In genomic region chr2:151605437-151605987, GRCm38 (mm10) we compare ENCODE assay signal across 8 mouse cellular contexts. TPM values are rescaled to one million over a fixed set of nuclear protein-coding genes. Genes with fewer than 3 reads are reported as not detected.
DNase-seq lines count a peak whose midpoint lies in the region; ATAC-seq lines count a peak whose summit lies in the region.

No protein-coding gene starts in this region.

- no peak overlapping the region for H3K4me2 ChIP-seq in neural tube, embryonic 12.5 days (replicated peaks)

- no peaks in the 10 kb centered on the region; the same call in 1 of the 2 replicates for H3K27me3 ChIP-seq in embryonic facial prominence, embryonic 10.5 days (replicated peaks; ENCODE audit: low read depth, poor library complexity, severe bottlenecking)
- H3K27me3 ChIP-seq in neural tube, embryonic 12.5 days (replicated peaks) = no peaks in the 10 kb centered on the region

- WGBS in embryonic facial prominence, embryonic 10.5 days = 40% methylated on average over 11 of the region's 11 CpGs
- 54% methylated on average over 11 of the region's 11 CpGs for WGBS in neural tube, embryonic 12.5 days

- peak; percentile 71 for ATAC-seq in granulocyte monocyte progenitor cell, adult 5-6 weeks (replicated peaks; ENCODE audit: poor library complexity, severe bottlenecking)
- ATAC-seq in neural tube, embryonic 12.5 days (ENCODE audit: low FRiP score, low read depth) = 0 out of 2 replicates have a peak, but pooled peaks have one; percentile 11
- no peak for ATAC-seq in activated CD4-positive, CD25-positive, alpha-beta regulatory T cell, adult 4 months

- 0 out of 2 replicates have a peak overlapping the region, but pooled peaks have one; percentile 13 for H3K4me3 ChIP-seq in embryonic facial prominence, embryonic 10.5 days
- H3K4me3 ChIP-seq in neural tube, embryonic 12.5 days = no peak overlapping the region

- no peaks in the 10 kb centered on the region for H3K36me3 ChIP-seq in embryonic facial prominence, embryonic 10.5 days (replicated peaks)
- H3K36me3 ChIP-seq in neural tube, embryonic 12.5 days = no peaks in the 10 kb centered on the region

- H3K9me3 ChIP-seq in embryonic facial prominence, embryonic 10.5 days = no peaks in the 10 kb centered on the region
- no peaks in the 10 kb centered on the region for H3K9me3 ChIP-seq in neural tube, embryonic 12.5 days

- DNase-seq in thymus, postnatal 0 days (ENCODE audit: low spot score) = peak; percentile 24
- DNase-seq in thymus, postnatal 25 days = no peak
- peak; percentile 61 for DNase-seq in embryonic facial prominence, embryonic 10.5 days (ENCODE audit: low spot score)
- peak; percentile 60 for DNase-seq in left cerebral cortex, postnatal 4 days
- DNase-seq in heart, adult 11 months = no peak

- H3K9ac ChIP-seq in neural tube, embryonic 12.5 days = no peak overlapping the region

- H3K27ac ChIP-seq in embryonic facial prominence, embryonic 10.5 days (replicated peaks) = peak overlapping the region; percentile 75
- H3K27ac ChIP-seq in neural tube, embryonic 12.5 days = no peak overlapping the region

- H3K4me1 ChIP-seq in embryonic facial prominence, embryonic 10.5 days = peaks cover 49% of the 10 kb centered on the region
- peaks cover 39% of the 10 kb centered on the region for H3K4me1 ChIP-seq in neural tube, embryonic 12.5 days

- intact Hi-C loops in left cerebral cortex, postnatal 4 days (cut with DNase I) = no loop called here

RNA-seq across cellular contexts. Expression of gene Snph, which starts 26.9 kb away (rescaled TPM):
- 0.04 and 0.09 TPM in 2 replicates for polyA plus RNA-seq in thymus, postnatal 0 days (2015; fragmentation: Nextera tagmentation; extraction: Ambion mirVana)
- polyA plus RNA-seq in embryonic facial prominence, embryonic 10.5 days (2016; fragmentation: Nextera tagmentation; extraction: Ambion mirVana) = 0.54 and 1.00 TPM in 2 replicates
- not detected in 2 replicates for total RNA-seq in granulocyte monocyte progenitor cell, adult 5-6 weeks (2014; fragmentation: Nextera tagmentation)
- total RNA-seq in granulocyte monocyte progenitor cell, adult 5-6 weeks (2017) = not detected in 2 replicates
- total RNA-seq in left cerebral cortex, postnatal 4 days (2021) = 10 to 100 TPM; 80.0 to 84.0 TPM
- polyA plus RNA-seq in neural tube, embryonic 12.5 days (2016; fragmentation: Nextera tagmentation; extraction: Ambion mirVana) = 9.2 and 10.8 TPM in 2 replicates
- under 1 TPM in 1 of 2 experiments, not detected in 1; 0.15 TPM for polyA plus RNA-seq in activated CD4-positive, CD25-positive, alpha-beta regulatory T cell, adult 4 months (2017; shearing (Covaris generic))

RNA-seq across cellular contexts. Expression of gene Sdcbp2, which starts 33.1 kb away (rescaled TPM):
- 1.3 and 2.3 TPM in 2 replicates for polyA plus RNA-seq in thymus, postnatal 0 days (2015; fragmentation: Nextera tagmentation; extraction: Ambion mirVana)
- 0.55 and 0.76 TPM in 2 replicates for polyA plus RNA-seq in embryonic facial prominence, embryonic 10.5 days (2016; fragmentation: Nextera tagmentation; extraction: Ambion mirVana)
- not detected in 2 replicates for total RNA-seq in granulocyte monocyte progenitor cell, adult 5-6 weeks (2014; fragmentation: Nextera tagmentation)
- total RNA-seq in granulocyte monocyte progenitor cell, adult 5-6 weeks (2017) = not detected in 2 replicates
- 1 to 10 TPM; 1.2 TPM for total RNA-seq in left cerebral cortex, postnatal 4 days (2021)
- polyA plus RNA-seq in neural tube, embryonic 12.5 days (2016; fragmentation: Nextera tagmentation; extraction: Ambion mirVana) = 1.2 and 1.3 TPM in 2 replicates
- polyA plus RNA-seq in activated CD4-positive, CD25-positive, alpha-beta regulatory T cell, adult 4 months (2017; shearing (Covaris generic)) = 10 to 100 TPM; 79.8 to 85.3 TPM

Comparison
In these comparisons a context has a peak if more than half of its experiments do, and no peak if none do; other contexts are left out.
1. DNase-seq: peak in thymus, postnatal 0 days (single experiment), embryonic facial prominence, embryonic 10.5 days (single experiment) and left cerebral cortex, postnatal 4 days (single experiment); none in thymus, postnatal 25 days (single experiment) and heart, adult 11 months (single experiment).
2. RNA of gene Sdcbp2, which starts 33.1 kb away (polyA plus RNA-seq): 79.8 to 85.3 TPM in activated CD4-positive, CD25-positive, alpha-beta regulatory T cell, adult 4 months; 1.3 to 2.3 TPM in thymus, postnatal 0 days, 1.2 to 1.3 TPM in neural tube, embryonic 12.5 days and 0.55 to 0.76 TPM in embryonic facial prominence, embryonic 10.5 days; every median in the first group is over 10 times any median in the second.